Mouse (Mus musculus) liver, embryonic 14.5 days (tissue): ENCODE measurements around the gene Mlkl. TPM values are rescaled to one million over a fixed set of nuclear protein-coding genes. Genes with fewer than 3 reads are reported as not detected.
"Not testable (repeated sequence)": the region's sequence is repeated elsewhere in the genome, so short reads cannot be mapped to it uniquely, and the experiment has no call there.

Experiments
- ATAC-seq: fragments of 200-750 bp; cut with Nextera tagmentation; 2 replicates; pipeline ENCODE4 v1.8.0; 2017; ENCODE audit warnings: moderate number of reproducible peaks, mild to moderate bottlenecking, moderate library complexity; ENCODE audit not compliant: insufficient read depth
- DNase-seq, 3 experiments: peaks; one replicate each; pipeline ENCODE4 v3.0.0-alpha.2; 2012 to 2013; ENCODE audit warnings: low read depth in 3 of 3, low spot score in 3 of 3
- H3K27ac ChIP-seq: fragments of 300-500 bp; sonication (generic); 2 replicates; pipeline ENCODE4 v1.5.1; 2014; ENCODE audit warnings: moderate library complexity, mild to moderate bottlenecking, control low read depth, inconsistent platforms
- H3K27me3 ChIP-seq: fragments of 300-500 bp; sonication (generic); 2 replicates; pipeline ENCODE4 v1.6.1; 2014; ENCODE audit warnings: mild to moderate bottlenecking, low read length, moderate library complexity; ENCODE audit not compliant: control insufficient read depth, insufficient read depth
- H3K36me3 ChIP-seq: fragments of 300-500 bp; sonication (generic); replicated peaks from 2 replicates; pipeline ENCODE4 v1.6.1; 2014; ENCODE audit warnings: low read depth; ENCODE audit not compliant: control insufficient read depth, insufficient read depth
- H3K4me1 ChIP-seq, 2 experiments: fragments of 200-500 bp in 1 of 2; fragments of 300-500 bp in 1 of 2; sonication (generic) in 1 of 2; replicated peaks; 2 replicates each; pipeline ENCODE4 v1.6.1; 2012 to 2014; ENCODE audit warnings: antibody characterized with exemption in 1 of 2, inconsistent platforms in 1 of 2, low read length in 1 of 2; ENCODE audit not compliant: control insufficient read depth in 2 of 2, insufficient read depth in 2 of 2
- H3K4me2 ChIP-seq: fragments of 300-500 bp; sonication (generic); 2 replicates; pipeline ENCODE4 v1.6.1; 2014; ENCODE audit warnings: low read depth, mild to moderate bottlenecking, control low read depth, moderate library complexity
- H3K4me3 ChIP-seq, 2 experiments: fragments of 200-500 bp in 1 of 2; fragments of 300-500 bp in 1 of 2; sonication (generic) in 1 of 2; 2 replicates each; pipeline ENCODE4 v1.5.1; 2012 to 2014; ENCODE audit warnings: low read depth in 2 of 2, low read length in 2 of 2, mild to moderate bottlenecking in 2 of 2, control low read depth in 1 of 2, inconsistent platforms in 1 of 2, moderate library complexity in 1 of 2; ENCODE audit not compliant: insufficient read depth in 1 of 2
- H3K9ac ChIP-seq: fragments of 300-500 bp; sonication (generic); replicated peaks from 2 replicates; pipeline ENCODE4 v1.6.1; 2014; ENCODE audit warnings: mild to moderate bottlenecking, control low read depth, moderate library complexity
- H3K9me3 ChIP-seq: fragments of 300-500 bp; sonication (generic); 2 replicates; pipeline ENCODE4 v1.6.1; 2016; ENCODE audit warnings: low read length, mixed read lengths; ENCODE audit not compliant: control insufficient read depth
- CTCF ChIP-seq: IDR thresholded peaks from 2 replicates; pipeline ENCODE4 v1.5.1; 2016; ENCODE audit warnings: antibody characterized with exemption, low read depth, control low read depth
- EP300 ChIP-seq: IDR thresholded peaks from 2 replicates; pipeline ENCODE4 v1.6.1; 2016; ENCODE audit warnings: antibody characterized with exemption, low read depth
- WGBS: fragments of 180-500 bp; shearing (Covaris S2); extraction: QIAGEN DNeasy Blood & Tissue Kit; methylation state at CpG from one replicate; pipeline ENCODE4 v1.1.7; 2014; ENCODE audit not compliant: insufficient replicate concordance; 5-methylcytosine and 5-hydroxymethylcytosine counted together
- polyA plus RNA-seq, 2 experiments: library from polyadenylated mRNA; depleted of rRNA in 1 of 2; stranded (reverse) in 1 of 2; unstranded in 1 of 2; fragments of >200 nt; fragmentation: Nextera tagmentation in 1 of 2; extraction: Ambion mirVana in 1 of 2; gene quantifications; 2 replicates each; pipeline versions ENCODE4 v1.2.1 to v1.2.3; 2012 to 2014

The Mlkl gene
- polyA plus RNA-seq, 2 experiments: 1.6 to 2.8 TPM

DNA sequence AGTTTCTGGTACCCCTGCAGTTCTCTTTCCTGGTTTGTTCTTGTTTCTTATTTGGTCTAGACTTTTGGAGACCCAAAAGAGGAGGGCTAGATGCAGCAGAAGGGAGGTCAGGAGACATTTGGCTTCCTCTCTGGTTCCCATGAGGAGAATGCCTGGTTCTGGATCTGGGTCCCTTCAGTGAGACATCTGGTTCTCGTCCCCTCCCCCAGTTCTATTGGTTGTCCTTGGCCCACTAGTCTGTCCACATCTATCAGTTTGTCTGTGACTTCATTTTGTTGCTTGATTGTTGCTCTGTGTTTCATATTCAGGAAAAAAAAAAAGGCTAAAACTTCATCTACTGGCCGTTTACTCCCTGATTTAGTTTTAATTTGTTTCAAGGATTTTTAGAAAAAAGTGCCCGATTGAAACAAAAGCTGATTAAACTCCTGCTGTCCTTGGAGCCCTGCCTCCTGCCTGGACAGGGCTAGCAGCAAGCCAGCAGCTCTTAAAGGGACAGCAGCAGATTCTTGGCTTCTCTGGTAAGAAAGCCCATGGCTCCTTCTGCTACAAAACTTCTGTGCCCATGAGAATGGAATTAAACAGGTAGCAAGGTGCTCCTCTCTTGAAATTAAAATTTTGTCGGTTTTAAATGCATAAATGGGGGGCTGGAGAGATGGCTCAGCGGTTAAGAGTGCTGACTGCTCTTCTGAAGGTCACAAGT lies 32.8 kb downstream of the Mlkl start:
- DNase-seq (no peak), ATAC-seq (no peak)
- no peak overlapping the region for H3K4me2 ChIP-seq
- WGBS: 41% methylated on average over 5 of the region's 5 CpGs
- H3K36me3 ChIP-seq: no peaks in the 10 kb centered on the region
- peaks cover 0 to 4% of the 10 kb centered on the region in 2 experiments; a peak in 2 of 4 replicates for H3K4me1 ChIP-seq
- H3K9me3 ChIP-seq: no peaks in the 10 kb centered on the region
- no peak overlapping the region for H3K4me3 ChIP-seq
- no peak overlapping the region for H3K9ac ChIP-seq
- H3K27ac ChIP-seq: no peak overlapping the region
- no peaks in the 10 kb centered on the region for H3K27me3 ChIP-seq
- TF ChIP-seq EP300 (no peak), CTCF (no peak)

DNA sequence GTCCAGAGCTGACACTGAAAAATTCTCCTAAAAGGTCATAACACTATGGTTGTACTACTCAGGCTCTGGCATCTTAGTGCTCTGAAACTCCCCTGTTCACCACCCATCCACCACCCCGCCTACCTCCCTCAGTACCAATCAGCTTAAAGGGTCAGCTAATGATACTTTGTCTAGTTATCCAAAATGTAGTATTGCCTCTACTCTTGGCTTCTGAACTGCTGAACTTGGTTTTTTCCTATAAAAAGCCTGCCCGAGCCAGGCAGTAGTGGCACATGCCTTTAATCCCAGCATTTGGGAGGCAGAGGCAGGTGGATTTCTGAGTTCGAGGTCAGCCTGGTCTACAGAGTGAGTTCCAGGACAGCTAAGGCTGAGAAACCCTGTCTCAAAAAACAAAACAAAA lies 33.6 kb downstream of the Mlkl start:
- WGBS: 72% methylated on average over 3 of the region's 3 CpGs

DNA sequence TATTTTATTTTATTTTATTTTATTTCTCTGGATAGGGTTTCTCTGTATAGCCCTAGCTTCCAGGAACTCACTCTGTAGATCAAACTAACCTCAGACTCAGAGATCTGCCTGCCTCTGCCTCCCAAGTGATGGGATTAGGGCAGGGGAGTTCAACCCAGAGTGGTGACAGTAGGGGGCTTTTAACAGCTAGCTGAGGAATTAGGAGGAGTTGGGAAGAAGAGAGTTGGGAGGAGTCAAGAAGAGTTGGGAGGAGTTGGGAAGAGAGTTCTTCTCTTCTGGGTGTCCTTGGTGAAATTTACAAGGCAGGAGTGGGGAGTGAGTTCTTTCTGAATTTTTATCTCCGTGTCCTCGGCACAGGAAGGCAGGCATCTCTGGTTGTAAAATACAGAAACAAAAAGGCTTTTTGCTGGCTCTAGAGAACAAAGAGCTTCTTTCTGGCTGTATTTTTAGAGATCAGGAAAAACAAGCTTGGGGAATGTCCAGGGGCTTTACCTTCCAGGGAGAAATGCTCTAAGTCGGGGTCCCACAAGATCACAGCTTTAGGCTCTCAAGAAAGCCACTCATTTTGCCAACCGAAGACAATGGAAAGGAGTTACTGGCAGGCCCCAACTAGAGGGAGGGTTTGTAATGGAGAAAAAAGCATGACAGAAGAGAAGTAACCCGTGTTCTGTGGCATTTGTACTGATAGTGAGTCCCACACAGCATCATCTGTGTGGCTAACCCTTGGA lies 34.7 kb downstream of the Mlkl start:
- H3K9ac ChIP-seq, H3K9me3 ChIP-seq, H3K4me1 ChIP-seq, H3K27ac ChIP-seq, ATAC-seq, H3K4me2 ChIP-seq, DNase-seq, H3K4me3 ChIP-seq, H3K27me3 ChIP-seq, H3K36me3 ChIP-seq: not testable (repeated sequence)
- 68% methylated on average over 5 of the region's 5 CpGs for WGBS

More for the DNA sequence above, 33.6 kb downstream of the Mlkl start:
- H3K27ac ChIP-seq: no peak overlapping the region
- H3K9me3 ChIP-seq: no peaks in the 10 kb centered on the region
- no peak overlapping the region for H3K4me2 ChIP-seq
- H3K36me3 ChIP-seq: no peaks in the 10 kb centered on the region
- no peaks in the 10 kb centered on the region for H3K27me3 ChIP-seq
- H3K4me3 ChIP-seq: no peak overlapping the region
- DNase-seq: no peak
- no peak overlapping the region for H3K9ac ChIP-seq
- no peak for ATAC-seq
- H3K4me1 ChIP-seq: peaks cover 0 to 4% of the 10 kb centered on the region in 2 experiments; a peak in 2 of 4 replicates
- TF ChIP-seq EP300 (no peak), CTCF (no peak)

DNA sequence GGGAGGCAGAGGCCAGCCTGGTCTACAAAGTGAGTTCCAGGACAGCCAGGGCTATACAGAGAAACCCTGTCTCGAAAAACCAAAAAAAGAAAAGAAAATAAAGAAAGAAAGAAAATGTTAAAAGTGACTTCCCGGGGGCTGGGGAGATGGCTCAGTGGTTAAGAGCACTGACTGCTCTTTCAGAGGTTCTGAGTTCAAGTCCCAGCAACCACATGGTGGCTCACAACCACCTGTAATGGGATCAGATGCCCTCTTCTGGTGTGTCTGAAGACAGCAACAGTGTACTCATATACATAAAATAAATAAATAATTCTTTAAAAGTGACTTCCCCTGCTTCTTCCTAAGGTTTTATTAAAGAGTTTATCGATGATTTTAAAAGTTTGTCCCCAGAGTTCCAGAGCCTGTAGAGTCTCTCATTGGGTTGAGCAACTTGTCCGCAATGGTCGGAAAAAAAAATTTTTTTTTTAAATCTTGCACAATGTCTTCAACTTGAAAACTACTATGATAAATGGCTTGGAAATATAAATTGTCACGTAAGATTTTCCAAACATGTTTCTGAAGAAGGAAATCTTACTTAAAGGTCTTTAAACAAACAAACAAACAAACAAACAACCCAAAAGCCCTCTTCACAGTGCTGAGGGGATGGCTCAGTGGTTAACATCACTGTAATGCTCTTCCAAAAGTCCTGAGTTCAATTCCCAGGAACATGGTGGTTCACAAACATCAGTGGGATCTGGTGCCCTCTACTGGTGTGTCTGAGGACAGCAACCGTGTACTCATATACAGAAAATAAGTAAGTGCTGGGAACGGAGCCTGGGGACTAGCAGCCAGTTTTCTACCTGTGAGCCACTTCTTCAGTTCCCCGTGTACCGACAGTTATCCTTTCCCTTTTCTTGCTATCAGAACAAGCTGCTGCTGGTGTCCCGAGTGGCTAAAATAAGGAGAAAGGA lies 37.1 kb downstream of the Mlkl start:
- H3K27me3 ChIP-seq: no peaks in the 10 kb centered on the region
- 53% methylated on average over 11 of the region's 11 CpGs for WGBS
- no peaks in the 10 kb centered on the region for H3K9me3 ChIP-seq
- peak; percentile 14; the same call in 1 of the 2 replicates for ATAC-seq
- H3K4me3 ChIP-seq: peak overlapping the region; percentile 49 to 94
- peaks cover 13% of the 10 kb centered on the region for H3K36me3 ChIP-seq
- H3K4me2 ChIP-seq: peak overlapping the region; percentile 69
- peak; percentile 71 for TF ChIP-seq CTCF
- TF ChIP-seq EP300: no peak
- H3K9ac ChIP-seq: peak overlapping the region; percentile 71
- DNase-seq: no peak
- peaks cover 7 to 14% of the 10 kb centered on the region in 2 experiments; a peak in 3 of 4 replicates for H3K4me1 ChIP-seq
- peak overlapping the region; percentile 84 for H3K27ac ChIP-seq
